Mouse (Mus musculus) layer of hippocampus, adult 2 months (tissue): ENCODE data around the gene Rtn4ip1. TPM values are rescaled to one million over a fixed set of nuclear protein-coding genes. Genes with fewer than 3 reads are reported as not detected.
A peak's percentile ranks its signal among the peaks of the same experiment; 100 is the strongest.
"Not testable (repeated sequence)": the region's sequence is repeated elsewhere in the genome, so short reads cannot be mapped to it uniquely, and the experiment has no call there.

Experiments
- DNase-seq, 2 experiments: peaks; one replicate each; pipeline ENCODE4 v3.0.0; 2022; ENCODE audit warnings: low spot score in 2 of 2
- H3K27ac ChIP-seq: fragments of 200-600 bp; 2 replicates; pipeline ENCODE4 v1.8.1; 2022
- H3K4me3 ChIP-seq: fragments of 200-600 bp; 2 replicates; pipeline ENCODE4 v1.8.1; 2022; ENCODE audit warnings: mild to moderate bottlenecking
- CTCF ChIP-seq: fragments of 200-600 bp; conservative IDR thresholded peaks from 2 replicates; pipeline ENCODE4 v1.8.1; 2022; ENCODE audit warnings: antibody characterized with exemption, mild to moderate bottlenecking, moderate library complexity
- total RNA-seq, 2 experiments: library from RNA; stranded (reverse); gene quantifications; 2 replicates each; pipeline ENCODE4 v1.2.3; 2021

Rtn4ip1 gene
- total RNA-seq, 2 experiments from 2014 or later, result 14.1 to 15.8 TPM

GRCm38 (mm10) chr10:43964943-43965342, 63.3 kb downstream of the Rtn4ip1 start:
- no peak overlapping the region for H3K4me3 ChIP-seq
- DNase-seq, result peak; percentile 46 to 78
- TF ChIP-seq CTCF, result no peak
- H3K27ac ChIP-seq, result peak overlapping the region; percentile 62; the same call in 1 of the 2 replicates

- no peak overlapping the region for H3K27ac ChIP-seq
- no peak for DNase-seq
- H3K4me3 ChIP-seq, result no peak overlapping the region
- TF ChIP-seq CTCF, result no peak
Observed at GRCm38 (mm10) chr10:43973244-43973643, 71.6 kb downstream of the Rtn4ip1 start.

- H3K27ac ChIP-seq, result no peak overlapping the region
Observed at GRCm38 (mm10) chr10:43977353-43977752, 75.7 kb downstream of the Rtn4ip1 start.

GRCm38 (mm10) chr10:43980080-43980479, 78.5 kb downstream of the Rtn4ip1 start:
- DNase-seq, result no peak
- Histone ChIP-seq H3K27ac (no peak overlapping the region), H3K4me3 (no peak overlapping the region)
- TF ChIP-seq CTCF, result no peak

More at GRCm38 (mm10) chr10:43977353-43977752, 75.7 kb downstream of the Rtn4ip1 start:
- no peak for DNase-seq
- no peak overlapping the region for H3K4me3 ChIP-seq
- no peak for TF ChIP-seq CTCF

- not testable (repeated sequence) for H3K27ac ChIP-seq, DNase-seq, H3K4me3 ChIP-seq
Observed at GRCm38 (mm10) chr10:43980742-43981141, 79.1 kb downstream of the Rtn4ip1 start.

GRCm38 (mm10) chr10:43982470-43982869, 80.9 kb downstream of the Rtn4ip1 start:
- Histone ChIP-seq H3K4me3 (no peak overlapping the region), H3K27ac (no peak overlapping the region)
- no peak for DNase-seq
- no peak for TF ChIP-seq CTCF

GRCm38 (mm10) chr10:43983241-43983640, 81.6 kb downstream of the Rtn4ip1 start:
- Histone ChIP-seq H3K27ac (no peak overlapping the region), H3K4me3 (no peak overlapping the region)
- no peak for DNase-seq
- TF ChIP-seq CTCF, result no peak

GRCm38 (mm10) chr10:43983866-43984265, 82.3 kb downstream of the Rtn4ip1 start:
- Histone ChIP-seq H3K4me3 (no peak overlapping the region), H3K27ac (no peak overlapping the region)
- DNase-seq, result no peak
- no peak for TF ChIP-seq CTCF

- no peak overlapping the region for H3K4me3 ChIP-seq
- peak; percentile 53 for TF ChIP-seq CTCF
- H3K27ac ChIP-seq, result no peak overlapping the region
- no peak for DNase-seq
Observed at GRCm38 (mm10) chr10:43991268-43991667, 89.7 kb downstream of the Rtn4ip1 start.

GRCm38 (mm10) chr10:43992506-43992905, 90.9 kb downstream of the Rtn4ip1 start:
- Histone ChIP-seq H3K4me3 (no peak overlapping the region), H3K27ac (no peak overlapping the region)
- no peak for TF ChIP-seq CTCF
- no peak for DNase-seq

GRCm38 (mm10) chr10:43993198-43993597, 91.6 kb downstream of the Rtn4ip1 start:
- TF ChIP-seq CTCF, result no peak
- DNase-seq, result no peak
- Histone ChIP-seq H3K4me3 (no peak overlapping the region), H3K27ac (no peak overlapping the region)

GRCm38 (mm10) chr10:43995858-43996650, 94.4 kb downstream of the Rtn4ip1 start:
- no peak for TF ChIP-seq CTCF
- H3K4me3 ChIP-seq, result no peak overlapping the region
- no peak overlapping the region for H3K27ac ChIP-seq
- no peak for DNase-seq

- Histone ChIP-seq H3K4me3 (no peak overlapping the region), H3K27ac (no peak overlapping the region)
- no peak for DNase-seq
- TF ChIP-seq CTCF, result no peak
Observed at GRCm38 (mm10) chr10:43997276-43997675, 95.7 kb downstream of the Rtn4ip1 start.

- no peak overlapping the region for H3K27ac ChIP-seq
- H3K4me3 ChIP-seq, result no peak overlapping the region
- TF ChIP-seq CTCF, result no peak
- no peak for DNase-seq
Observed at GRCm38 (mm10) chr10:43998023-43998422, 96.4 kb downstream of the Rtn4ip1 start.
